Mouse (Mus musculus) CH12.LX (cell line): ENCODE measurements at regions not wholly inside any gene's neighbourhood (a gene's known extent, or its start where the extent isn't known, plus 50 kb on each side); places are given as distances from the start of the nearest gene placed in this dataset.

Experiments used
- CTCF ChIP-seq, 2 experiments: IDR thresholded peaks in 1 of 2; conservative IDR thresholded peaks in 1 of 2; 2 replicates each; pipeline ENCODE4 v1.5.1; 2011 to 2012; ENCODE audit warnings: low read depth in 2 of 2, low read length in 2 of 2, improper control_type of control experiment in 1 of 2, inconsistent platforms in 1 of 2, mild to moderate bottlenecking in 1 of 2, moderate library complexity in 1 of 2
- ETS1 ChIP-seq: conservative IDR thresholded peaks from 2 replicates; pipeline ENCODE4 v1.6.1; 2012; ENCODE audit warnings: low read depth, mild to moderate bottlenecking, inconsistent platforms, low read length, improper control_type of control experiment, moderate library complexity
- IRF4 ChIP-seq: IDR thresholded peaks from 2 replicates; pipeline ENCODE4 v1.6.1; 2014; ENCODE audit warnings: low read depth, mild to moderate bottlenecking, inconsistent platforms, low read length, improper control_type of control experiment
- MAFK ChIP-seq: IDR thresholded peaks from 2 replicates; pipeline ENCODE4 v1.6.1; 2011; ENCODE audit warnings: low read length, improper control_type of control experiment; ENCODE audit not compliant: insufficient replicate concordance
- MAZ ChIP-seq: IDR thresholded peaks from 2 replicates; pipeline ENCODE4 v1.6.1; 2012; ENCODE audit warnings: low read depth, mild to moderate bottlenecking, inconsistent platforms, low read length, improper control_type of control experiment, moderate library complexity
- POLR2A ChIP-seq: IDR thresholded peaks from 2 replicates; pipeline ENCODE4 v1.6.1; 2011; ENCODE audit warnings: low read depth, mild to moderate bottlenecking, improper control_type of control experiment, low read length

DNA sequence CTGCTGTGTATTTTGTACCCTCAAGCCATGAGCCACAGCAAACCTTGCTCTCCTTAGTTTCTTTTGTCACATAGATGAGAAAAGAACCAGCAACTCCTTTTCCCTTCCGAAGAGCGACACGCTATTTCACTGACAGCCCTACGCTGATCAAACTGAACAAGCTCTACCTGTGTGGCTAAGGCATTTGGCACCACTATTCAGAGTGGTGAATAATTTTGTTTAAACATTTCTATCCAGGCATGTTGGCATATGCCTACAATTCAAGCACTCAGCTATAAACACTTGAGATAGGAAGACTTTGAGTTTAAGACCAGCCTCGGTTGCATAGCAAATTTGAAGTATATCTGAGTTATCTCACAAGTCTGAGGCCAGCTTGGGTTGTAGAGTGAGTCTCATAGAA lies 95.2 kb downstream of the Mettl4 start:
- TF ChIP-seq ETS1 (no peak), POLR2A (no peak), CTCF (conservative IDR thresholded peaks at IDR 0.05 in 1 of 2, IDR thresholded peaks at IDR 0.05 in 1 of 2; ENCODE audit: low read depth in 2 of 2, low read length in 2 of 2) (no peak), IRF4 (no peak), MAFK (no peak), MAZ (no peak)
